Mouse (Mus musculus): Measurements from ENCODE around the gene Twf2. TPM values are rescaled to one million over a fixed set of nuclear protein-coding genes. Genes with fewer than 3 reads are reported as not detected.

Twf2 gene
- total and polyA plus RNA-seq, 3 experiments: 66.8 to 101 TPM; not detected in 1

DNA sequence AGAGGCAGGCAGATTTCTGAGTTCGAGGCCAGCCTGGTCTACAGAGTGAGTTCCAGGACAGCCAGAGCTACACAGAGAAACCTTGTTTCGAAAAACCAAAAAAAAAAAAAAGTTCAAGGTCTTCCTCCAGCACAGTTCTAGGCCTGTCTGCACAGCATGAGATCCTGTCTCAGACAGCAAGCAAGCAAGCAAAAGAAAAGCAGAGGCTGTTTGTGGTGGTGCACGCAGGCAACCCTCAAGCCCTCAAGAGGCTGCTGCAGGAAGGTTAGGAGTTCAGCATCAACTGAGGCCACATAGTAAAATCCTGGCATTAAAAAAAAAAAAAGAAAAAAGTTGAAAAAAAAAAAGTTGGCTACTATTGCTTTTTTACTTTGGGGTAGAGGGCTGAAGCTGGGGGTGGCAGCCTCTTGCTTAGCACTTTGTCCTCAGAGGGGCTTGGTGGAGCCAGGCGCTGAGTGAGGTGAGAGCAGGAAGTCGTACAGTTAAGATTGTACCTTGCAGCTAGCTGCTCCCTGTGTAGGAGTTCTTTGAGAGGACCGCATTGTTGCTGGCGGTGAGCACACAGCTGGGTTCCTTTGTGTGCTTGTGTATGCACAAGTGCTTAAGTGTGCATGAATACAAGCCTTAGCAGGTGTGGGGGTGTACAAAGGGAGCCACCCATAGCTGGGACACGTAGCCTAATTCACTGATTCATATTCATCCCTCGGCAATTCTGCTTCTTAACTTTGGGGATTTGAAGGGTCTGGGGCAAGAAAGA, 8.1 kb downstream of the Twf2 start:
- TF ChIP-seq E2F4 (IDR thresholded peaks at IDR 0.05; ENCODE audit: borderline replicate concordance, low read depth, low read length) (no peak), MAFK (IDR thresholded peaks at IDR 0.05; ENCODE audit: borderline replicate concordance, low read depth, low read length) (no peak), MEF2A (IDR thresholded peaks at IDR 0.05; ENCODE audit: extremely low read depth, insufficient replicate concordance, low read depth, low read length, poor library complexity, severe bottlenecking) (no peak), MYB (IDR thresholded peaks at IDR 0.05; ENCODE audit: low read depth, low read length) (no peak), MAZ (IDR thresholded peaks at IDR 0.05; ENCODE audit: low read depth, low read length) (no peak), ZNF384 (IDR thresholded peaks at IDR 0.05; ENCODE audit: low read depth, low read length) (no peak; the same call in 1 of the 2 replicates), KAT2A (conservative IDR thresholded peaks at IDR 0.05; ENCODE audit: low read depth, low read length) (no peak), MAX (IDR thresholded peaks at IDR 0.05; ENCODE audit: low read length) (no peak), TBP (IDR thresholded peaks at IDR 0.05; ENCODE audit: low read depth, low read length) (no peak), CHD2 (IDR thresholded peaks at IDR 0.05; ENCODE audit: low read length) (no peak), TCF12 (IDR thresholded peaks at IDR 0.05; ENCODE audit: low read depth, low read length) (no peak), NELFE (IDR thresholded peaks at IDR 0.05; ENCODE audit: low read depth, low read length) (no peak), UBTF (IDR thresholded peaks at IDR 0.05; ENCODE audit: borderline replicate concordance, insufficient read depth, low read depth, low read length) (no peak), SIN3A (IDR thresholded peaks at IDR 0.05; ENCODE audit: low read length) (no peak)
- H3K79me2 ChIP-seq (ENCODE audit: control insufficient read depth, insufficient read depth, low read length, poor library complexity): no peaks in the 10 kb centered on the region
- no peak overlapping the region for H3K27ac ChIP-seq (ENCODE audit: control insufficient read depth, low read depth, low read length)
- DNase-seq (ENCODE audit: low read depth, low spot score): no peak
- no peak overlapping the region for H3K4me3 ChIP-seq (ENCODE audit: control insufficient read depth in 1 of 2, insufficient read depth in 1 of 2, low read depth in 2 of 2, low read length in 2 of 2)
- no peaks in the 10 kb centered on the region; a peak in 1 of 4 replicates for H3K36me3 ChIP-seq (ENCODE audit: control insufficient read depth in 1 of 2, insufficient read depth in 2 of 2, low read length in 2 of 2)
- H3K9ac ChIP-seq (ENCODE audit: control insufficient read depth, low read depth, low read length, poor library complexity, severe bottlenecking): no peak overlapping the region
- H3K9me3 ChIP-seq (replicated peaks; ENCODE audit: insufficient read depth, low read length): no peaks in the 10 kb centered on the region
- H3K27me3 ChIP-seq (ENCODE audit: control insufficient read depth in 1 of 2, insufficient read depth in 2 of 2, low read length in 2 of 2): no peaks in the 10 kb centered on the region
- no peaks in the 10 kb centered on the region for H3K4me1 ChIP-seq (ENCODE audit: control insufficient read depth in 1 of 2, insufficient read depth in 2 of 2, low read length in 2 of 2)

DNA sequence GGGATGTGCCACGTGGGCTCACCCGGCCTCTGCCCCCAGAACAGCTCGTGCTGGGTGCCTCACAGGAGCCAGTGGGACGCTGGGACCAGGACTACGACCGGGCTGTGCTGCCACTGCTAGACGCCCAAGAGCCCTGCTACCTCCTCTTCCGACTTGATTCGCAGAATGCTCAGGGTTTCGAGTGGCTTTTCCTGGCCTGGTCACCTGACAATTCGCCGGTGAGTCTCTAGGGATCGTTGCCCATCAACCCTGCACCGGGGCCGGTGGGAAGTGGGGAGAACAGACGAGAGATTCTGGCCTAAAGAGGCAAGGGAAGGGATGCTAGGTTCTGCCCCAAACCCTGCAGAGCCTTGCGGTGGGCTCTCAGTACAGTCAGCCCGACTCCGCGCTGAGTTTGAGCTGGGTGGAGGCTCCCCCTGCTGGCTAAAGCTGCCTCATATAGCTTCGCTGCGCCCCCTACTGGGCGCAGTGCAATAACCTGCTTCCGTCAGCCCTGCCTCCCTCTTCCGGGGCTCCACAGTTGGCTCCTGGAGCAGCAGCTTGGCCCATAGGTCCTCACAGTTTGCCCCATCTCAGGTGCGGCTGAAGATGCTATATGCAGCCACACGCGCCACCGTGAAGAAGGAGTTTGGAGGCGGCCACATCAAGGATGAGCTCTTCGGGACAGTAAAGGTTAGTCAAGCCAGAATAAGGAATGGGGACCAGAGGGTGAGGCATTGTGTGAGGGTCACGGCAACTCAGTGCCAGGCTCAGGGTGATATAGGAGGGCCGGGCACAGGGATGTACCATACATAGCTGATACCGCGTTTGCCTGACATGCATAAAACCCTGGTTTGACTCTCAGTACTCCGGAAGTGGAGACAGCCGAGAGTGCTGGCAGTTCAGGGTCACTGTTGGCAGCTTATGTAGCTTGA, 9.0 kb downstream of the Twf2 start:
- no peak overlapping the region for H3K4me3 ChIP-seq (ENCODE audit: control insufficient read depth in 1 of 2, insufficient read depth in 1 of 2, low read depth in 2 of 2, low read length in 2 of 2)
- no peaks in the 10 kb centered on the region; a peak in 1 of 4 replicates for H3K36me3 ChIP-seq (ENCODE audit: control insufficient read depth in 1 of 2, insufficient read depth in 2 of 2, low read length in 2 of 2)
- no peaks in the 10 kb centered on the region for H3K27me3 ChIP-seq (ENCODE audit: control insufficient read depth in 1 of 2, insufficient read depth in 2 of 2, low read length in 2 of 2)
- H3K27ac ChIP-seq (ENCODE audit: control insufficient read depth, low read depth, low read length): no peak overlapping the region
- no peak overlapping the region for H3K9ac ChIP-seq (ENCODE audit: control insufficient read depth, low read depth, low read length, poor library complexity, severe bottlenecking)
- H3K4me1 ChIP-seq (ENCODE audit: control insufficient read depth in 1 of 2, insufficient read depth in 2 of 2, low read length in 2 of 2): no peaks in the 10 kb centered on the region
- no peaks in the 10 kb centered on the region for H3K9me3 ChIP-seq (replicated peaks; ENCODE audit: insufficient read depth, low read length)
- DNase-seq (ENCODE audit: low read depth, low spot score): peak; percentile 85
- no peaks in the 10 kb centered on the region for H3K79me2 ChIP-seq (ENCODE audit: control insufficient read depth, insufficient read depth, low read length, poor library complexity)
- TF ChIP-seq UBTF (IDR thresholded peaks at IDR 0.05; ENCODE audit: borderline replicate concordance, insufficient read depth, low read depth, low read length): no peak
- TF ChIP-seq SMC3 (IDR thresholded peaks at IDR 0.05; ENCODE audit: low read depth, low read length): peak; percentile 84
- TF ChIP-seq RCOR1 (IDR thresholded peaks at IDR 0.05; ENCODE audit: low read depth, low read length): 0 out of 2 replicates have a peak, but pooled peaks have one; percentile 30
- 0 out of 2 replicates have a peak, but pooled peaks have one; percentile 77 for TF ChIP-seq MAZ (IDR thresholded peaks at IDR 0.05; ENCODE audit: low read depth, low read length)
- TF ChIP-seq EP300 (IDR thresholded peaks at IDR 0.05; ENCODE audit: low read depth in 1 of 2, low read length in 2 of 2): 0 out of 4 replicates have a peak, but pooled peaks of 1 of the 2 experiments have one; percentile 15
- no peak for TF ChIP-seq ZKSCAN1 (IDR thresholded peaks at IDR 0.05; ENCODE audit: low read depth, low read length)
- TF ChIP-seq TCF12 (IDR thresholded peaks at IDR 0.05; ENCODE audit: low read depth, low read length): 0 out of 2 replicates have a peak, but pooled peaks have one; percentile 17
- no peak for TF ChIP-seq TBP (IDR thresholded peaks at IDR 0.05; ENCODE audit: low read depth, low read length)
- peak; percentile 67; the same call in 1 of the 2 replicates for TF ChIP-seq HCFC1 (IDR thresholded peaks at IDR 0.05; ENCODE audit: low read depth, low read length)
- TF ChIP-seq ZNF384 (IDR thresholded peaks at IDR 0.05; ENCODE audit: low read depth, low read length): peak; percentile 64
- TF ChIP-seq ELF1 (IDR thresholded peaks at IDR 0.05; ENCODE audit: low read depth, low read length): peak; percentile 73
- TF ChIP-seq GABPA (IDR thresholded peaks at IDR 0.05; ENCODE audit: low read depth, low read length): 0 out of 2 replicates have a peak, but pooled peaks have one; percentile 28
- no peak for TF ChIP-seq ETS1 (IDR thresholded peaks at IDR 0.05; ENCODE audit: low read depth, low read length)
- no peak for TF ChIP-seq NRF1 (IDR thresholded peaks at IDR 0.05; ENCODE audit: insufficient read depth, low read depth, low read length, poor library complexity, severe bottlenecking)
- no peak for TF ChIP-seq MYC (IDR thresholded peaks at IDR 0.05; ENCODE audit: low read depth, low read length)
- peak; percentile 69 for TF ChIP-seq RAD21 (IDR thresholded peaks at IDR 0.05; ENCODE audit: low read depth, low read length)
- TF ChIP-seq BHLHE40 (IDR thresholded peaks at IDR 0.05; ENCODE audit: borderline replicate concordance, low read depth, low read length): peak; percentile 46; the same call in 1 of the 2 replicates
- TF ChIP-seq KAT2A (conservative IDR thresholded peaks at IDR 0.05; ENCODE audit: low read depth, low read length): no peak

Data from MEL (cell line).